Mouse (Mus musculus): Measurements from ENCODE around the gene Mmp21. TPM values are rescaled to one million over a fixed set of nuclear protein-coding genes. Genes with fewer than 3 reads are reported as not detected.

The Mmp21 gene
- not detected in 2 replicates for polyA plus RNA-seq (2011; ENCODE audit: insufficient read depth, insufficient read length, low replicate concordance, missing spikeins)

GRCm38 (mm10) chr7:133679961-133680360 is at the start of gene Mmp21:
Gene Mmp21, minus strand, starts transcription at chr7:133680061.
- no peak for TF ChIP-seq CTCF (IDR thresholded peaks at IDR 0.05; ENCODE audit: control insufficient read depth, insufficient read depth, low read length)
- no peak for TF ChIP-seq POLR2A (IDR thresholded peaks at IDR 0.05; ENCODE audit: borderline replicate concordance, control insufficient read depth, low read depth, low read length)
- no peaks in the 10 kb centered on the region for H3K4me1 ChIP-seq (ENCODE audit: control insufficient read depth, insufficient read depth, low read length)
- H3K4me3 ChIP-seq (replicated peaks; ENCODE audit: control insufficient read depth, low read depth, low read length), result no peak within 1 kb of the TSS
- 90% methylated on average over 3 of the region's 3 CpGs for WGBS
- H3K27ac ChIP-seq (ENCODE audit: control insufficient read depth, insufficient read depth, low read depth, low read length, poor library complexity), result no peak within 1 kb of the TSS

GRCm38 (mm10) chr7:133729351-133729750 is 49.5 kb upstream of the Mmp21 start:
- TF ChIP-seq POLR2A (IDR thresholded peaks at IDR 0.05; ENCODE audit: borderline replicate concordance, control insufficient read depth, low read depth, low read length) (no peak), CTCF (IDR thresholded peaks at IDR 0.05; ENCODE audit: control insufficient read depth, insufficient read depth, low read length) (no peak)

GRCm38 (mm10) chr7:133727027-133727426 is 47.2 kb upstream of the Mmp21 start:
- TF ChIP-seq POLR2A (IDR thresholded peaks at IDR 0.05; ENCODE audit: borderline replicate concordance, control insufficient read depth, low read depth, low read length) (no peak), CTCF (IDR thresholded peaks at IDR 0.05; ENCODE audit: control insufficient read depth, insufficient read depth, low read length) (no peak)
- Histone ChIP-seq H3K4me3 (replicated peaks; ENCODE audit: control insufficient read depth, low read depth, low read length) (no peak overlapping the region), H3K27ac (ENCODE audit: control insufficient read depth, insufficient read depth, low read depth, low read length, poor library complexity) (no peak overlapping the region), H3K4me1 (ENCODE audit: control insufficient read depth, insufficient read depth, low read length) (no peaks in the 10 kb centered on the region)
- 75% methylated on average over 6 of the region's 6 CpGs for WGBS

More at GRCm38 (mm10) chr7:133729351-133729750, 49.5 kb upstream of the Mmp21 start:
- WGBS, result 85% methylated on average over 5 of the region's 5 CpGs
- no peaks in the 10 kb centered on the region for H3K4me1 ChIP-seq (ENCODE audit: control insufficient read depth, insufficient read depth, low read length)
- no peak overlapping the region for H3K27ac ChIP-seq (ENCODE audit: control insufficient read depth, insufficient read depth, low read depth, low read length, poor library complexity)
- no peak overlapping the region for H3K4me3 ChIP-seq (replicated peaks; ENCODE audit: control insufficient read depth, low read depth, low read length)

GRCm38 (mm10) chr7:133725571-133725970 is 45.7 kb upstream of the Mmp21 start:
- whole genome bisulfite sequencing, result 82% methylated on average over 10 of the region's 10 CpGs
- Histone ChIP-seq H3K4me3 (replicated peaks; ENCODE audit: control insufficient read depth, low read depth, low read length) (no peak overlapping the region), H3K27ac (ENCODE audit: control insufficient read depth, insufficient read depth, low read depth, low read length, poor library complexity) (no peak overlapping the region), H3K4me1 (ENCODE audit: control insufficient read depth, insufficient read depth, low read length) (no peaks in the 10 kb centered on the region)
- TF ChIP-seq POLR2A (IDR thresholded peaks at IDR 0.05; ENCODE audit: borderline replicate concordance, control insufficient read depth, low read depth, low read length) (no peak), CTCF (IDR thresholded peaks at IDR 0.05; ENCODE audit: control insufficient read depth, insufficient read depth, low read length) (no peak)

- H3K4me3 ChIP-seq (replicated peaks; ENCODE audit: control insufficient read depth, low read depth, low read length), result no peak overlapping the region
- H3K4me1 ChIP-seq (ENCODE audit: control insufficient read depth, insufficient read depth, low read length), result no peaks in the 10 kb centered on the region
- H3K27ac ChIP-seq (ENCODE audit: control insufficient read depth, insufficient read depth, low read depth, low read length, poor library complexity), result no peak overlapping the region
- WGBS, result 82% methylated on average over 10 of the region's 10 CpGs
- TF ChIP-seq CTCF (IDR thresholded peaks at IDR 0.05; ENCODE audit: control insufficient read depth, insufficient read depth, low read length), result no peak
- no peak for TF ChIP-seq POLR2A (IDR thresholded peaks at IDR 0.05; ENCODE audit: borderline replicate concordance, control insufficient read depth, low read depth, low read length)
These were observed 45.0 kb upstream of the Mmp21 start for GRCm38 (mm10) chr7:133724844-133725243.

- WGBS, result 92% methylated on average over 11 of the region's 11 CpGs
- H3K27ac ChIP-seq (ENCODE audit: control insufficient read depth, insufficient read depth, low read depth, low read length, poor library complexity), result no peak overlapping the region
- no peaks in the 10 kb centered on the region for H3K4me1 ChIP-seq (ENCODE audit: control insufficient read depth, insufficient read depth, low read length)
- H3K4me3 ChIP-seq (replicated peaks; ENCODE audit: control insufficient read depth, low read depth, low read length), result no peak overlapping the region
- TF ChIP-seq CTCF (IDR thresholded peaks at IDR 0.05; ENCODE audit: control insufficient read depth, insufficient read depth, low read length) (no peak), POLR2A (IDR thresholded peaks at IDR 0.05; ENCODE audit: borderline replicate concordance, control insufficient read depth, low read depth, low read length) (no peak)
These were observed 40.8 kb upstream of the Mmp21 start for GRCm38 (mm10) chr7:133720616-133721015.

GRCm38 (mm10) chr7:133718580-133718979 is 38.7 kb upstream of the Mmp21 start:
- Histone ChIP-seq H3K4me1 (ENCODE audit: control insufficient read depth, insufficient read depth, low read length) (peaks cover 5% of the 10 kb centered on the region; the same call in 1 of the 2 replicates), H3K27ac (ENCODE audit: control insufficient read depth, insufficient read depth, low read depth, low read length, poor library complexity) (no peak overlapping the region), H3K4me3 (replicated peaks; ENCODE audit: control insufficient read depth, low read depth, low read length) (no peak overlapping the region)
- TF ChIP-seq POLR2A (IDR thresholded peaks at IDR 0.05; ENCODE audit: borderline replicate concordance, control insufficient read depth, low read depth, low read length) (no peak), CTCF (IDR thresholded peaks at IDR 0.05; ENCODE audit: control insufficient read depth, insufficient read depth, low read length) (no peak)
- WGBS, result 95% methylated on average over 1 of the region's 1 CpGs

- Histone ChIP-seq H3K27ac (ENCODE audit: control insufficient read depth, insufficient read depth, low read depth, low read length, poor library complexity) (peak overlapping the region; percentile 30), H3K4me1 (ENCODE audit: control insufficient read depth, insufficient read depth, low read length) (peaks cover 5% of the 10 kb centered on the region; the same call in 1 of the 2 replicates), H3K4me3 (replicated peaks; ENCODE audit: control insufficient read depth, low read depth, low read length) (no peak overlapping the region)
- 59% methylated on average over 4 of the region's 4 CpGs for WGBS
- TF ChIP-seq CTCF (IDR thresholded peaks at IDR 0.05; ENCODE audit: control insufficient read depth, insufficient read depth, low read length) (no peak), POLR2A (IDR thresholded peaks at IDR 0.05; ENCODE audit: borderline replicate concordance, control insufficient read depth, low read depth, low read length) (no peak)
These were observed 35.5 kb upstream of the Mmp21 start for GRCm38 (mm10) chr7:133715387-133715786.

- Histone ChIP-seq H3K27ac (ENCODE audit: control insufficient read depth, insufficient read depth, low read depth, low read length, poor library complexity) (no peak overlapping the region), H3K4me1 (ENCODE audit: control insufficient read depth, insufficient read depth, low read length) (peaks cover 1% of the 10 kb centered on the region; the same call in 1 of the 2 replicates), H3K4me3 (replicated peaks; ENCODE audit: control insufficient read depth, low read depth, low read length) (no peak overlapping the region)
- no peak for TF ChIP-seq POLR2A (IDR thresholded peaks at IDR 0.05; ENCODE audit: borderline replicate concordance, control insufficient read depth, low read depth, low read length)
- TF ChIP-seq CTCF (IDR thresholded peaks at IDR 0.05; ENCODE audit: control insufficient read depth, insufficient read depth, low read length), result no peak
- WGBS, result 86% methylated on average over 2 of the region's 2 CpGs
These were observed 27.4 kb upstream of the Mmp21 start for GRCm38 (mm10) chr7:133707301-133707700.
